Mouse (Mus musculus) kidney, adult 2 months (tissue): ENCODE results near the gene Ctsr. TPM values are rescaled to one million over a fixed set of nuclear protein-coding genes. Genes with fewer than 3 reads are reported as not detected.
"Not testable (repeated sequence)": the region's sequence is repeated elsewhere in the genome, so short reads cannot be mapped to it uniquely, and the experiment has no call there.

Experiments
- DNase-seq: peaks from one replicate; pipeline ENCODE4 v3.0.0; 2021
- H3K27ac ChIP-seq: fragments of 200-500 bp; 2 replicates; pipeline ENCODE4 v1.5.1; 2012; ENCODE audit warnings: low read depth, low read length, control low read depth, inconsistent platforms; ENCODE audit not compliant: insufficient read depth
- H3K27me3 ChIP-seq: fragments of 200-500 bp; replicated peaks from 2 replicates; pipeline ENCODE4 v1.6.1; 2012; ENCODE audit warnings: mild to moderate bottlenecking, moderate library complexity, low read length, inconsistent platforms; ENCODE audit not compliant: control insufficient read depth, insufficient read depth
- H3K36me3 ChIP-seq: fragments of 200-500 bp; 2 replicates; pipeline ENCODE4 v1.6.1; 2012; ENCODE audit warnings: mild to moderate bottlenecking, moderate library complexity, low read length, inconsistent platforms; ENCODE audit not compliant: control insufficient read depth, insufficient read depth
- H3K4me1 ChIP-seq: fragments of 200-500 bp; 2 replicates; pipeline ENCODE4 v1.6.1; 2011; ENCODE audit warnings: low read length; ENCODE audit not compliant: control insufficient read depth, insufficient read depth
- H3K4me3 ChIP-seq: fragments of 200-500 bp; 2 replicates; pipeline ENCODE4 v1.5.1; 2011; ENCODE audit warnings: mild to moderate bottlenecking, low read depth, low read length, control low read depth; ENCODE audit not compliant: insufficient read depth
- CTCF ChIP-seq: fragments of 200-500 bp; conservative IDR thresholded peaks from 2 replicates; pipeline ENCODE4 v1.5.1; 2011; ENCODE audit warnings: low read depth, mild to moderate bottlenecking, control low read depth, low read length, moderate library complexity, mixed read lengths; ENCODE audit not compliant: insufficient read depth, insufficient read length
- POLR2A ChIP-seq: fragments of 200-500 bp; IDR thresholded peaks from one replicate; pipeline ENCODE4 v1.6.1; 2011; ENCODE audit warnings: low read depth, low read length, control low read depth
- WGBS: fragments of 180-500 bp; shearing (Covaris S2); methylation state at CpG from one replicate; pipeline ENCODE4 v1.1.7; 2018; 5-methylcytosine and 5-hydroxymethylcytosine counted together
- polyA plus RNA-seq: library from polyadenylated mRNA; depleted of rRNA; stranded (reverse); fragments of >200 nt; gene quantifications from 2 replicates; pipeline ENCODE4 v1.2.3, GENCODE M21; 2012; rRNA removed

Gene Ctsr
- polyA plus RNA-seq: not detected in 2 replicates

GRCm38 (mm10) chr13:61164156-61164555 lies at the start of gene Ctsr:
Ctsr (minus strand) TSS chr13:61164256.
- no peak for TF ChIP-seq POLR2A
- no peak for TF ChIP-seq CTCF
- Histone ChIP-seq H3K4me1 (no peaks in the 10 kb centered on the region), H3K36me3 (no peaks in the 10 kb centered on the region), H3K27me3 (no peaks in the 10 kb centered on the region), H3K4me3 (no peak within 1 kb of the TSS), H3K27ac (no peak within 1 kb of the TSS)
- 81% methylated on average over 1 of the region's 1 CpGs for WGBS
- DNase-seq: no peak

- Histone ChIP-seq H3K27me3 (no peaks in the 10 kb centered on the region), H3K27ac (no peak within 1 kb of the TSS), H3K4me1 (no peaks in the 10 kb centered on the region), H3K4me3 (no peak within 1 kb of the TSS), H3K36me3 (no peaks in the 10 kb centered on the region)
- DNase-seq: no peak
- 84% methylated on average over 3 of the region's 3 CpGs for WGBS
- no peak for TF ChIP-seq CTCF
- no peak for TF ChIP-seq POLR2A
Observed at GRCm38 (mm10) chr13:61203310-61203709, 39.3 kb upstream of the Ctsr start, which contains the start of gene Cts6. Cts6 (minus strand) TSS chr13:61203410.

- not testable (repeated sequence) for H3K27me3 ChIP-seq, H3K4me3 ChIP-seq, H3K27ac ChIP-seq, DNase-seq, H3K4me1 ChIP-seq, H3K36me3 ChIP-seq
- 80% methylated on average over 5 of the region's 5 CpGs for WGBS
Observed at GRCm38 (mm10) chr13:61185151-61185933, 21.3 kb upstream of the Ctsr start.

- Histone ChIP-seq H3K4me1 (no peaks in the 10 kb centered on the region), H3K36me3 (no peaks in the 10 kb centered on the region), H3K4me3 (no peak overlapping the region), H3K27ac (no peak overlapping the region), H3K27me3 (no peaks in the 10 kb centered on the region)
- WGBS: 79% methylated on average over 4 of the region's 4 CpGs
- no peak for DNase-seq
- no peak for TF ChIP-seq POLR2A
- no peak for TF ChIP-seq CTCF
Observed at GRCm38 (mm10) chr13:61164622-61165021, 566 bp upstream of the Ctsr start.

Other genes starting within 250 kb of the Ctsr start
- not detected in 2 replicates for gene Gm49393, start 228.7 kb downstream of the Ctsr start, polyA plus RNA-seq
- gene Gm49391, start 227.7 kb downstream of the Ctsr start, polyA plus RNA-seq: 1.4 and 2.1 TPM in 2 replicates
- 8.2 and 12.4 TPM in 2 replicates for gene Ctla2a, start 227.6 kb downstream of the Ctsr start, polyA plus RNA-seq
- not detected in 2 replicates for gene Tpbpa, start 222.3 kb downstream of the Ctsr start, polyA plus RNA-seq
- not detected in 2 replicates for gene Ctsj, start 158.3 kb downstream of the Ctsr start, polyA plus RNA-seq
- gene Ctsq, start 123.6 kb downstream of the Ctsr start, polyA plus RNA-seq: not detected in 2 replicates
- gene Cts6, start 39.2 kb upstream of the Ctsr start, polyA plus RNA-seq: not detected in 2 replicates
- not detected in 2 replicates for gene Cts8, start 91.1 kb upstream of the Ctsr start, polyA plus RNA-seq
- gene Gm49398, start 124.6 kb upstream of the Ctsr start, polyA plus RNA-seq: not detected in 2 replicates
- gene Cts7, start 193.9 kb upstream of the Ctsr start, polyA plus RNA-seq: not detected in 2 replicates